Mouse (Mus musculus) heart, embryonic 10.5 days (tissue): ENCODE data around the gene Dusp28. TPM values are rescaled to one million over a fixed set of nuclear protein-coding genes. Genes with fewer than 3 reads are reported as not detected.
"Not testable (repeated sequence)": the region's sequence is repeated elsewhere in the genome, so short reads cannot be mapped to it uniquely, and the experiment has no call there.

Source experiments
- DNase-seq: peaks from one replicate; pipeline ENCODE4 v3.0.0-alpha.2; 2017; ENCODE audit warnings: low spot score
- H3K27ac ChIP-seq: fragments of 300-500 bp; sonication (generic); 2 replicates; pipeline ENCODE4 v1.5.1; 2016; ENCODE audit warnings: mild to moderate bottlenecking
- H3K27me3 ChIP-seq: fragments of 300-500 bp; sonication (generic); 2 replicates; pipeline ENCODE4 v1.6.1; 2016; ENCODE audit warnings: mild to moderate bottlenecking; ENCODE audit not compliant: poor library complexity, insufficient read depth, severe bottlenecking
- H3K36me3 ChIP-seq: fragments of 300-500 bp; sonication (generic); 2 replicates; pipeline ENCODE4 v1.6.1; 2016; ENCODE audit warnings: mild to moderate bottlenecking, moderate library complexity
- H3K4me1 ChIP-seq: fragments of 300-500 bp; sonication (generic); 2 replicates; pipeline ENCODE4 v1.6.1; 2016; ENCODE audit warnings: mild to moderate bottlenecking
- H3K4me3 ChIP-seq: fragments of 300-500 bp; sonication (generic); 2 replicates; pipeline ENCODE4 v1.5.1; 2016; ENCODE audit warnings: mild to moderate bottlenecking, moderate library complexity
- H3K9me3 ChIP-seq: fragments of 300-500 bp; sonication (generic); 2 replicates; pipeline ENCODE4 v1.6.1; 2016; ENCODE audit warnings: mild to moderate bottlenecking, moderate library complexity
- WGBS: fragments of 180-500 bp; shearing (Covaris S2); methylation state at CpG from one replicate; pipeline ENCODE4 v1.1.7; 2016; 5-methylcytosine and 5-hydroxymethylcytosine counted together
- polyA plus RNA-seq: library from polyadenylated mRNA; unstranded; fragments of >200 nt; fragmentation: Nextera tagmentation; extraction: Ambion mirVana; gene quantifications from 2 replicates; pipeline ENCODE4 v1.2.1, GENCODE M21; 2016

Dusp28 gene
- polyA plus RNA-seq, 1 experiment from 2014 or later: 7.6 TPM

DNA sequence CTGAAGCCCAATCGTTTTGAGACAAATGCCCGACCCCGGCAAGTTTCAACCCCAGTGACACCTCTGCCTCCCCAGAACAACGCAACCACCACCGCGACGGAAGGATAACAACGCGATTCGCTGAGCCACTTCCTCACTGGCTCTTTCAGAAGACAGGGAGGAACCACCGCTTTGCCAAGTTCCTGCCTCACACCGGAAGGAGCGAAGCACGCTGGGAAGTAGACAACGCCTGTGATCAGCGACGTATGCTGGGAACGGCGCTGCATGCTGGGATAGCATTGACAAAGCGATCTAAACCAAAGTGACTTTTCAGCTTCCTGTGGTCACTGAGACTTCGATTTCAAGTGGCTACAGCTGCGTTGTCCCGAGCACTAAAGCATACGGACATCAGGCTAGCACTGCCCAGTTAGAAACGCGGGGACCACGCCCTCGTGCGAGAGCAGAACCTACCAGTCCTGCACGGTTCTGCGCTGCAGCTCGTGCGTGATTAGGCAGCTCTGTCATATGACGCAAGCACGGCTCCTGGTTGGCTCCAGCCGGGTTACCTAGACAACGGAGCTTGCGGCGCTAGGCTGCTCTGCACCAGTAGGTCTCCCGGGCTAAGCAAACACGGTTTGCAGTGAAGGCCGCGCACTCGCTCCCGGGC, 27.5 kb downstream of the Dusp28 start, which contains the start of gene Capn10:
Gene Capn10, plus strand, starts transcription at position 195 of the 646 bp plus-strand sequence.
- peaks cover 16% of the 10 kb centered on the region for H3K36me3 ChIP-seq
- peak; percentile 99 for DNase-seq
- H3K9me3 ChIP-seq: no peaks in the 10 kb centered on the region
- peak within 1 kb of the TSS; percentile 93 for H3K27ac ChIP-seq
- peaks cover 12% of the 10 kb centered on the region; the same call in 1 of the 2 replicates for H3K27me3 ChIP-seq
- WGBS: under 1% methylated on average over 45 of the region's 45 CpGs
- H3K4me3 ChIP-seq: peak within 1 kb of the TSS; percentile 88
- peaks cover 24% of the 10 kb centered on the region for H3K4me1 ChIP-seq

DNA sequence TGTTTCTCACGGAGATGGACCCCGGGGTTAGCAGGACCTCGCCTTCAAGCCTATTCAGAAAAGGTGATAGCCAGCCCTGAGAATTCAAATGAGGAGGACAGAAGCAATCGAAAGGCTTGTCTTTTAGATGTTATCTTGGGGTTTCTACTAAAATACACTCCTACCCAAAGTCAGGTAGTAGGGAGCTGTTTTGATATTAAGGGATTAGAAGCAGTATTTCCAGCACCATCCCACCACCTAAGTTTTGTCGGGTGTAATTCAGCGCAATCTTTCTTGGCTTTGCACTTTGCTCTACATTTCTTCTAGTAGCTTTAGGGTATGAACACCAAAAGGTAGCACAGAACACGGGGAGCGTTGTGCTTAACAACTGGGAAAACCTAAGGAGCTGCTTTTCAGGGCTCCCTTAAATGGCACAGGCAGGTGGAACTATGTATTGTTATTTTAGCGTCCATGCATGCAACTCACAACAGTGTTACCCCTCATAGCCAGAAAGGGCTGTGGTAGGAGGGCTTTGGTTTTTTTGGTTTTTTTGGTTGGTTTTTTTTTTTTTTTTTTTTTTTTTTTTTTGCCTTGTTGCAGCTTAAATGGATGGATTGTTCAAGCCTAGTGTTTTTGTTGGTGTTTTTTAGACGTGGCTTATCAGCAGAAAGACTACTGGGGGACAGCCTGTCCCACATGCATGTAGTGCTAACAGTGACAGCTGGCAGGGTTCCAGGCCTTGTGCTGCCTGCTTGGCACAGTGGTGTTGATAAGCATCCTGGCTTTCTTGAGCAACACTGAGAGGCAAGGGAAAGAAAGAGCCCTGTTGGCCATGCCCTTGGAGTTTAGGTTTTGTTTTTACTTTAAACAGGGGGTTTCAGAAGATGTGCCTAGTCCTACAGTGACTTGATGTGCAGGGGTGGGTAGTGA, 28.5 kb downstream of the Dusp28 start:
- Histone ChIP-seq H3K4me3 (peak overlapping the region; percentile 88), H3K36me3 (peaks cover 26% of the 10 kb centered on the region), H3K27ac (peak overlapping the region; percentile 93), H3K9me3 (no peaks in the 10 kb centered on the region), H3K4me1 (peaks cover 24% of the 10 kb centered on the region), H3K27me3 (peaks cover 7% of the 10 kb centered on the region; the same call in 1 of the 2 replicates)
- WGBS: 23% methylated on average over 10 of the region's 10 CpGs
- DNase-seq: no peak

DNA sequence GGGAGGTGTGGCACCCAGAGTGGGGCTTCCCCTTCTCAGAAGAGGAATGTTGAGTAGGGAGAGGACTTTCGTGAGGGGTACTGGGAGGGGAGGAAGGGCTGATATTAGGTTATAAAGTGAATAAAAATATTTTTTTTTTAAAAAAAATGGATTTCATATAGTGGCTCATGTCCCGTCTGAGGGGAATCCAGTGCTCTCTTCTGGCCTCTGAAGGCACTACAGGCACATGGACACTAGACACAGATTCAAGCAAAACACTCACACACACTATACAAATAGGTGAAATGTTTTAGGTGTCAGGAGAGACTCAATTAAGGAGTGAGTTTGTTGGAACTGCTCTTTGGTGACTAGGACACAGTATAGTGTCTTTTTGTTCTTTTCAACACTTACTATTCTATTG, 29.2 kb downstream of the Dusp28 start:
- no peak overlapping the region for H3K4me3 ChIP-seq

DNA sequence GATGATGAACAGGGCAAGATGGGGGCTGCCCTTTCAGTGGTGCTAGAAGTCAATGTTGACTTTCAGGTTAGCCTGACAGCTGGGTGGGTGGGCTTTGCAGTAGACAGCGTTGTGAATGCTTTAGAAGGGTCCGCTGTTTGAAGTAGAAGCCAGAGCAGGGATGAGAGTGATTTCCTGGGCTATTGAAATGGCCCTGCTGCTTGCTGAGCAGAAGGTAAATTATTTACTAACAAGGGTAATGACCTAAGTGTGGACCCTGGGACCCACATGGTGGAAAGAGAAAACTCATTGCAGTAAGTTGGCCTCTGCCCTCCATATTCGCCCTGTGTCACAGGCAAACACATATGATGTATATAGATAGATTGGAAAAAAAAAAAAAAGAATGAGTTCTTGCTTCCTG, 29.7 kb downstream of the Dusp28 start:
- no peaks in the 10 kb centered on the region for H3K9me3 ChIP-seq
- H3K27me3 ChIP-seq: peaks cover 7% of the 10 kb centered on the region; the same call in 1 of the 2 replicates
- peaks cover 24% of the 10 kb centered on the region for H3K4me1 ChIP-seq
- no peak overlapping the region for H3K27ac ChIP-seq
- WGBS: 87% methylated on average over 3 of the region's 3 CpGs
- DNase-seq: no peak
- peaks cover 34% of the 10 kb centered on the region for H3K36me3 ChIP-seq
- no peak overlapping the region for H3K4me3 ChIP-seq

More for the DNA sequence above, 29.2 kb downstream of the Dusp28 start:
- DNase-seq: no peak
- Histone ChIP-seq H3K27ac (no peak overlapping the region), H3K4me1 (peaks cover 24% of the 10 kb centered on the region), H3K27me3 (peaks cover 7% of the 10 kb centered on the region; the same call in 1 of the 2 replicates), H3K9me3 (no peaks in the 10 kb centered on the region), H3K36me3 (peaks cover 31% of the 10 kb centered on the region)
- 55% methylated on average over 2 of the region's 2 CpGs for WGBS

DNA sequence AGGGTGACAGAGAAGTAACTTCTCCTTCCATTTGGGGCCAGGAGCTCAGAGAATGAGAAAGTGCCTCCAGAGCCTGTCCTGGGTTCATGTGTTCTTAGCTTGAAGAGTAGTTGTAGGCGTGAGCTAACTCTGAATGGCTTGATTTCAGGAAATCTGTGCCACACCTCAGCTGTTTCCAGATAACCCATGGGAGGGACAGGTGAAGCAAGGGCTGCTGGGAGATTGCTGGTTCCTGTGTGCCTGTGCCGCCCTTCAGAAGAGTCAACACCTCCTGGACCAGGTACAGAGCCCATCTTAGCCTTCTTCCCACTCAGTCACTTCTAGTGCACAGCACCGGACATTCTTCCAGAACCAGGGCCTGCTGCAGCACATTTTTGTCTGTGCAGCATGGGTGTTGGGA, 31.0 kb downstream of the Dusp28 start:
- Histone ChIP-seq H3K36me3 (peaks cover 44% of the 10 kb centered on the region), H3K4me1 (peaks cover 24% of the 10 kb centered on the region), H3K9me3 (no peaks in the 10 kb centered on the region), H3K27ac (no peak overlapping the region), H3K27me3 (no peaks in the 10 kb centered on the region), H3K4me3 (no peak overlapping the region)
- 88% methylated on average over 3 of the region's 3 CpGs for WGBS
- no peak for DNase-seq

DNA sequence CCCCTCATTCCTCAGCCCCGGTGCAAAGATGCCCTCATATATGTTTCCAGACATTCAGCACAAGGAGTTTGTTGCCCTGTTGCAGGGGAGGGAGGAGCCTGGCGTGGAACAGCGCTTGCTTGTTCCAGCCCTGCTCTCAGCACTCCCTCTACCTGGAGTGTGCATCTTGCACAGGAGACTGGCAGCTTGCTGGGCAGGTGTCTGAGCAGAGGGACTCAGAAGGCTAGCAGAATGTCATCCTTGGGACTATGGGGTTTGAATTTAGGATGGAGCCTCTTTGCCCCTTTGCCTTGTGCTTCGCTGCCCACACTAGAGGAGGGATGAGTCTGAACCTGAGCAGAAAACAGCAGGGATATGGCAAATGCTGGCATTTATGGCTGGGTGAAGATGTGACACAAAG, 33.0 kb downstream of the Dusp28 start:
- 89% methylated on average over 4 of the region's 4 CpGs for WGBS
- no peaks in the 10 kb centered on the region for H3K27me3 ChIP-seq
- no peak overlapping the region for H3K4me3 ChIP-seq
- H3K27ac ChIP-seq: no peak overlapping the region
- H3K9me3 ChIP-seq: no peaks in the 10 kb centered on the region
- no peak for DNase-seq
- H3K4me1 ChIP-seq: peaks cover 16% of the 10 kb centered on the region
- peaks cover 62% of the 10 kb centered on the region for H3K36me3 ChIP-seq

DNA sequence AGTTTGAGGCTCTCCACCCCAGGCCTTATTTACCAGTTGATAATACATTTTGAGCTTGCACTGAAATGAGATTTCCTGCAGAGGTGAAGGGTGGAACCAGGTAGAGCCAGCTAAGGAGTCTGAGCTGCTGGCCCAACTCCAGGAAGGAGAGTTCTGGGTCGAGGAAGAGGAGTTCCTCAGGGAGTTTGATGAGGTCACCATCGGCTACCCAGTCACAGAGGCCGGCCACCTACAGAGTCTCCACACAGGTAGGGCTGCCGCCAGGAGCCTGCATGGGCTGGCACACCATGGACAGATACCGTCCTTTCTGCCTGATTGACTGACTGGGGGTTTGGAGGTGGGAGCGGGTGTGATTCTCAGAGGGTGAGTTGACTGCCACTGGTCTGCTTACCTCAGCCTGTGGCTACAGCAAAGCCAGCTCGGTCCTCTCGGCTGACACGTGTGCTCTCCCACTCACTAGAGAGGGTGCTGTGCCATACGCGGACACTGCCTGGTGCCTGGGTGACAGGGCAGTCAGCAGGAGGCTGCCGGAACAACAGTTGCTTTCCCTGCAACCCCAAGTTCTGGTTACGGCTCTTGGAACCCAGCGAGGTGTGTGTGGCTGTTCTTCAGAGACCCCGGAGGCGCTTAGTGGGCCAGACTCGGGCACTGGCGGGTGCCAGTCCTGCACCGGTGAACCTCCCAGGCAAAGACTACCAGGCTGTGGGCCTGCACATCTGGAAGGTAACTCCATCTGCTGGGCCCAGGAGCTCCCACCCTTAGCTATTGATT, 36.6 kb downstream of the Dusp28 start:
- H3K4me3 ChIP-seq: no peak overlapping the region
- no peaks in the 10 kb centered on the region for H3K4me1 ChIP-seq
- no peaks in the 10 kb centered on the region for H3K27me3 ChIP-seq
- DNase-seq: no peak
- no peak overlapping the region for H3K27ac ChIP-seq
- no peaks in the 10 kb centered on the region for H3K9me3 ChIP-seq
- 90% methylated on average over 19 of the region's 19 CpGs for WGBS
- H3K36me3 ChIP-seq: peaks cover 92% of the 10 kb centered on the region

DNA sequence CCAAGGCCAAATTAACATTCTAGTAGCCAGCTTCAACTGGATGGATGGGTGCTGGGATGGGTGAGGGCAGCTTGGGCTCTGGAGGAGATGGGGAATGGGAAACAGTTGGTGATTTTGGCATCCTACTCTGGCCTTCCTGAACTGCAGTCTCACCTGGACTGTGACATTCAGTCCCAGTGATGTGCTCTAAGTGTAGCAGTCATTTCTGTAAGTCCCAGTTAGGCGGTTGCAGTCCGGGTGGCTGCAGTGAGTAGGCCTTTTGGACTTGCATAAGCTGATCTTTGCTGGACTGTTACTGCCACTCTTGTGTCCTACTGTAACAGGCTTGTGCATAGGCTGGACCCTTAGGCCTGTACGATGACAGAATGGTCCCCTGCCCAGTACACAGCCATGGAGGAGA, 41.2 kb downstream of the Dusp28 start:
- Histone ChIP-seq H3K27ac (no peak overlapping the region), H3K9me3 (no peaks in the 10 kb centered on the region), H3K27me3 (no peaks in the 10 kb centered on the region), H3K4me3 (no peak overlapping the region), H3K4me1 (no peaks in the 10 kb centered on the region), H3K36me3 (peaks cover 57% of the 10 kb centered on the region)
- 91% methylated on average over 3 of the region's 3 CpGs for WGBS
- DNase-seq: no peak

DNA sequence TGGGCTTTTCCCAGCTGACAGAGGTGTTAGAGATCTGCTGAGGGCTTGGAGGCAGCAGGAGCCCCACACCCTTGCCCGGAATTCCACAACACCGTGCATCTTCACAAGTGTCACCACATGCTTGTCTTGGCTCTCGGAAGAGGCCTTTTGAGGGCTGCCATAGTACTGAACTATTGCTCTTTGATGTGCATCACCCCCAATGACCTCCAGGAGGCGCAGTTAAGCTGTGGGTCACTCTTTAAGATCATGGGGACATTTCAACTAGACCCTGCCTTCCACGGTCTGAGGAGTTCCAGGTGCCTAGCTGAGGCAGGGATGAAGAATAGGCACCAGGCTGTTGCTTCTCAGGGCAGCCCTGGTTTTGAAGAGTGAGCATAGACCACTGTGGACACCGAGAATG, 42.6 kb downstream of the Dusp28 start:
- Histone ChIP-seq H3K9me3 (no peaks in the 10 kb centered on the region), H3K4me3 (no peak overlapping the region), H3K36me3 (peaks cover 44% of the 10 kb centered on the region), H3K4me1 (no peaks in the 10 kb centered on the region), H3K27me3 (no peaks in the 10 kb centered on the region), H3K27ac (no peak overlapping the region)
- DNase-seq: no peak
- 46% methylated on average over 6 of the region's 6 CpGs for WGBS

DNA sequence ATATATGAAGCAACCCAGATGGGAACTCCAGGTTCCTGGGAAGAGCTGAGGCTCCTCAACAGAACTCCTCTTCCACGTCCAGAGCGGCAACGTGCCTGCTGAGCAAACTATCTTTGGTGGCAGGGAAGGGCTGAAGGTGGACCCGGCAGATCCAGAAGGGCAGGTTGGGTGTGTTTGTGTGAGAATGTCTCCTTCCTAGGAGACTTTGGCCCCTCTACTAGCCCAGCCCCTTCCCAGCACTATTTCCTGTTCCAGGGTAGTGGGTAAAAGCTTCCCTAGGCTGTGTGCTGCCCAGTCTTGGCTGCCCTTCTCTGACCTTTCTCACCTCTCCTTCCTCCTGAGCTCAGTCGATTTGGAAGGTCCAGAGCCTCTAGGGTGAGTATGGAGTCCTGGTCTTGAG, 43.8 kb downstream of the Dusp28 start, which contains the start of gene Gpr35:
Gene Gpr35, plus strand, starts transcription at position 259 of the 400 bp plus-strand sequence.
- Histone ChIP-seq H3K4me1 (no peaks in the 10 kb centered on the region), H3K4me3 (no peak within 1 kb of the TSS), H3K27me3 (no peaks in the 10 kb centered on the region), H3K36me3 (peaks cover 33% of the 10 kb centered on the region), H3K27ac (no peak within 1 kb of the TSS), H3K9me3 (no peaks in the 10 kb centered on the region)
- 60% methylated on average over 5 of the region's 5 CpGs for WGBS
- no peak for DNase-seq

DNA sequence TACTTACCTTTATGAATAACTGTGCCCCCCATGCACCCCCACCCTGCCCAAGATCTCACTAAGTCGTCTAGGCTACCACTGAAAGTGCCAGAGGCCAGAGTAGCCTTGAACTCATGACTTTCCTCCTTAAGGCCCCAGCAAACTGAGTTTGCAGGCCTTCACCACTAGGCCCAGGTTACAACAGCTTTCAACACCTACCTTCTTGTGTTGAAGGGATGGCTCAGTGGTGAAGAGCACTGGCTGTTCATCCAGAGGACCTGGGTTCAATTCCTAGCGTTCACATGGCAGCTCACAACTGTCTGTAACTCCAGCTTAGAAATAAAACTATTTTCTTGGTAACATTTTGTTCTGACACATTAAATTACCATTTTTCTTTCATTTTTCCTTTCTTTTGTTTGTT, 46.9 kb downstream of the Dusp28 start:
- Histone ChIP-seq H3K4me3 (no peak overlapping the region), H3K27ac (no peak overlapping the region), H3K36me3 (peaks cover 2% of the 10 kb centered on the region; the same call in 1 of the 2 replicates), H3K4me1 (no peaks in the 10 kb centered on the region), H3K27me3 (no peaks in the 10 kb centered on the region), H3K9me3 (no peaks in the 10 kb centered on the region)
- WGBS: 65% methylated on average over 2 of the region's 2 CpGs
- DNase-seq: no peak

DNA sequence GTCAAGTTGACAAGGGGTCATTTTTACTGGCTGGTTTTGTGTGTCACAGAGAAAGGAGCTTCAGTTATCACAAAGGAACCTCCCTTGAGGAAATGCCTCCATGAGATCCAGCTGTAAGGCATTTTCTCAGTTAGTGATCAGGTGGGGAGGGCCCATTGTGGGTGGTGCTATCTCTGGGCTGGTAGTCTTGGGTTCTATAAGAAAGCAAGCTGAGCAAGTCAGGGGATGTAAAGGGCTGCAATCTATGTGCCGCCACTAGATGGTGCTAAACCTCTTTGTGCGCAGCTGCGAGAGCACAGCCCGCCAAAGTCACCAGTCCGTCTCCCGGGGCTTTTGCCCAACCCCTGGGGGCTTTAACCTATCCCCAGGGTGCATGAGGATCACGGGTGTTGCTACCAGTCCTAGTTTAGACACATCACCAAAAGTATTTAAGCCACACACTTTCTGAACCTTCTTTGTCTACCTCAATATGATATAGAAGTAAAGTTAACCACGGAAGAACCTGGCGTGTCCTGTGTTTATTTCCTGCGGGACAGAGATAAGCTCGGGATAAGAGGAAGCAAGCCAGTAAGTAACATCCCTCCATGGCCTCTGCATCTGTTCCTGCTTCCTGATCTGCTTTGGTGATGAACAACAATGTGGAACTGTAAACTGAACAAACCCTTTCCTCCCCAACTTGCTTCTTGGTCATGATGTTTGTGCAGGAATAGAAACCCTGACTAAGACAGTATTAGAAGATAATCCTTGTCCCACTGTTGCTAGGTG, 50.0 kb downstream of the Dusp28 start:
- peak overlapping the region; percentile 32; the same call in 1 of the 2 replicates for H3K4me3 ChIP-seq
- DNase-seq, H3K27me3 ChIP-seq, H3K27ac ChIP-seq, H3K36me3 ChIP-seq, H3K9me3 ChIP-seq, H3K4me1 ChIP-seq: not testable (repeated sequence)
- 6% methylated on average over 11 of the region's 11 CpGs for WGBS
